11 mouse cellular contexts compared by ENCODE assay signal in the genomic region with DNA sequence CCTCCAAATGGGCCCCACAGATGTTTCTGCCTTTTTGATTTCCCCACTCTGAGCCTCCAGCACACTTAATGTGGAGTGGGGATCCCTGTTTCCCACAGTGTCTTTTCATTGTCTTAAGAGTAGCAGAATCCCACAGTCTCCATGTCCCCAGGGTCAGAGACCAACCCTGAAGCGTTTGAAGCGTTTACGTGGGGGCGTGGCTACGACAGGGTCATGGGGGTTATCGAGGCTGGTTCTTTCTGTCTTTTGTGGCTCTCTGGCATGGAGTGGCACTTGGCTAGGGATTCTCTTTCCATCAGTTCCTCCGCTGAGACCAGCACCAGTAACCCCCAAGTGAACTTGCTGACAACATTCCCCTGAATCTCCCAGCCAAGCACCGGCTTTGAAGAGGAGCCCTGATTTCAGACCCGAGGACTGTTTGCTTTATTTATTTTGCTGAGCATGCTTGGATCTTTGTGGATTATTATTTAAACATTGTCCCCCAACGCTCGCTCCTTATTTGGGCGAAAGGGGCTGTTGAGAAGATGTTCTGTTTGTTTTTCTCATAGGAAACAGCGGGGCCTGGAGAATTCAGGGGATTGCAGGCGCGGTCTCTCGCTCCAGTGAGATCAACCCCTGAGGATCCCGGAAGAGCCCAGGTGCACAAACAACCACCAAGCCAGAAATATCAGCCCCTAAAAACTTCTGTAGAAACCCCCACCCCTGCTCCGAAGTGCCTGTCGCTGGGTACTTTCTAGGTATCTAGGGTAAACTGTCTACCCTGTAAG. TPM values are rescaled to one million over a fixed set of nuclear protein-coding genes. Genes with fewer than 3 reads are reported as not detected.
DNase-seq lines count a peak whose midpoint lies in the region; ATAC-seq and TF ChIP-seq lines count a peak whose summit lies in the region.
"Had no signal": no experiment of that assay in that cellular context is flagged by ENCODE, and none has a peak within 500 bp of the region (broad histone marks: within the 10 kb centered on the region; RNA-seq: fewer than 3 reads in every experiment).

No protein-coding gene starts in this region.

- H3K4me1 ChIP-seq in heart, embryonic 13.5 days = peaks cover 36% of the 10 kb centered on the region
- no peaks in the 10 kb centered on the region for H3K4me1 ChIP-seq in heart, adult 2 months (ENCODE audit: control insufficient read depth, insufficient read depth, low read length)
- H3K4me1 ChIP-seq in lung, embryonic 15.5 days = peaks cover 26% of the 10 kb centered on the region
- peaks cover 3% of the 10 kb centered on the region; the same call in 1 of the 2 replicates for H3K4me1 ChIP-seq in lung, adult 2 months (ENCODE audit: control insufficient read depth, insufficient read depth, low read length)
- H3K4me1 ChIP-seq in intestine, embryonic 16.5 days (ENCODE audit: control insufficient read depth, insufficient read depth, low read length) = peaks cover 24% of the 10 kb centered on the region
- peaks cover 15% of the 10 kb centered on the region for H3K4me1 ChIP-seq in neural tube, embryonic 15.5 days

- intact Hi-C loops in heart, adult 2 months (cut with DNase I) = no loop called here

- peak overlapping the region; percentile 55 for H3K27ac ChIP-seq in heart, embryonic 13.5 days (replicated peaks)
- H3K27ac ChIP-seq in heart, adult 2 months = no peak overlapping the region
- H3K27ac ChIP-seq in lung, embryonic 15.5 days = peak overlapping the region; percentile 83
- peak overlapping the region; percentile 91 for H3K27ac ChIP-seq in intestine, embryonic 16.5 days (ENCODE audit: low read length)
- peak overlapping the region; percentile 56 for H3K27ac ChIP-seq in neural tube, embryonic 15.5 days (replicated peaks)
- H3K27ac ChIP-seq: macrophage had no signal

- peak overlapping the region; percentile 30; the same call in 1 of the 2 replicates for H3K9ac ChIP-seq in heart, embryonic 13.5 days
- no peak overlapping the region for H3K9ac ChIP-seq in heart, adult 2 months (ENCODE audit: low read depth, low read length)
- no peak overlapping the region for H3K9ac ChIP-seq in lung, embryonic 15.5 days
- peak overlapping the region; percentile 53 for H3K9ac ChIP-seq in intestine, embryonic 16.5 days (ENCODE audit: low read depth, low read length)
- H3K9ac ChIP-seq in neural tube, embryonic 15.5 days (replicated peaks) = no peak overlapping the region

- peak overlapping the region; percentile 51 for H3K4me2 ChIP-seq in heart, embryonic 13.5 days
- H3K4me2 ChIP-seq in lung, embryonic 15.5 days = peak overlapping the region; percentile 38; the same call in 1 of the 2 replicates
- peak overlapping the region; percentile 42 for H3K4me2 ChIP-seq in intestine, embryonic 16.5 days (ENCODE audit: low read depth, low read length)
- peak overlapping the region; percentile 17 for H3K4me2 ChIP-seq in neural tube, embryonic 15.5 days

- no peak for DNase-seq in heart, adult 2 months
- no peak for DNase-seq in lung, adult 2 months
- DNase-seq in left cerebral cortex, adult 11 months (ENCODE audit: low spot score) = no peak
- DNase-seq in retina, embryonic 14.5 days (ENCODE audit: low spot score) = no peak

- TF ChIP-seq CTCF in heart, adult 2 months (IDR thresholded peaks at IDR 0.05) = no peak
- no peak for TF ChIP-seq CTCF in lung, adult 2 months (IDR thresholded peaks at IDR 0.05; ENCODE audit: insufficient read depth, low read length)

- no peak for ATAC-seq in heart, embryonic 13.5 days (ENCODE audit: extremely low read depth, insufficient number of reproducible peaks, low FRiP score, low TSS enrichment)
- ATAC-seq in lung, embryonic 15.5 days (ENCODE audit: borderline replicate concordance, extremely low read depth, low FRiP score, low TSS enrichment) = peak; percentile 52; the same call in 1 of the 2 replicates
- peak; percentile 51 for ATAC-seq in intestine, embryonic 16.5 days
- no peak for ATAC-seq in neural tube, embryonic 15.5 days (ENCODE audit: low FRiP score)

- H3K79me2 ChIP-seq in heart, adult 2 months (replicated peaks; ENCODE audit: control insufficient read depth, insufficient read depth, low read length) = no peaks in the 10 kb centered on the region

- peaks cover 16% of the 10 kb centered on the region for H3K27me3 ChIP-seq in heart, embryonic 13.5 days (replicated peaks)
- peaks cover 1% of the 10 kb centered on the region; the same call in 1 of the 2 replicates for H3K27me3 ChIP-seq in heart, adult 2 months (ENCODE audit: control insufficient read depth, insufficient read depth, low read length)
- no peaks in the 10 kb centered on the region; the same call in 1 of the 2 replicates for H3K27me3 ChIP-seq in lung, embryonic 15.5 days
- no peaks in the 10 kb centered on the region for H3K27me3 ChIP-seq in intestine, embryonic 16.5 days (replicated peaks; ENCODE audit: control insufficient read depth, insufficient read depth, low read length)
- H3K27me3 ChIP-seq in neural tube, embryonic 15.5 days (replicated peaks) = 0 out of 2 replicates have a peak, but pooled peaks cover 6% of the 10 kb centered on the region

- TF ChIP-seq EP300 in heart, adult 2 months (IDR thresholded peaks at IDR 0.05; ENCODE audit: insufficient read depth, low read depth, low read length) = no peak

- WGBS in heart, embryonic 13.5 days = 33% methylated on average over 19 of the region's 19 CpGs
- WGBS in heart, adult 2 months = 43% methylated on average over 19 of the region's 19 CpGs
- 14% methylated on average over 19 of the region's 19 CpGs for WGBS in lung, embryonic 15.5 days
- WGBS in lung, adult 2 months = 17% methylated on average over 19 of the region's 19 CpGs
- 12% methylated on average over 19 of the region's 19 CpGs for WGBS in intestine, embryonic 16.5 days
- 29% methylated on average over 19 of the region's 19 CpGs for WGBS in neural tube, embryonic 15.5 days

- no peaks in the 10 kb centered on the region for H3K36me3 ChIP-seq in heart, embryonic 13.5 days
- no peaks in the 10 kb centered on the region for H3K36me3 ChIP-seq in heart, adult 2 months (ENCODE audit: control insufficient read depth, insufficient read depth, low read length)
- no peaks in the 10 kb centered on the region for H3K36me3 ChIP-seq in lung, embryonic 15.5 days
- no peaks in the 10 kb centered on the region for H3K36me3 ChIP-seq in intestine, embryonic 16.5 days (ENCODE audit: control insufficient read depth, insufficient read depth, low read length)
- H3K36me3 ChIP-seq in neural tube, embryonic 15.5 days = no peaks in the 10 kb centered on the region

- H3K4me3 ChIP-seq in heart, embryonic 13.5 days = no peak overlapping the region
- H3K4me3 ChIP-seq in heart, adult 2 months = no peak overlapping the region
- H3K4me3 ChIP-seq in lung, embryonic 15.5 days = no peak overlapping the region
- no peak overlapping the region for H3K4me3 ChIP-seq in lung, adult 2 months (replicated peaks; ENCODE audit: extremely low read depth, low read depth, low read length)
- no peak overlapping the region for H3K4me3 ChIP-seq in intestine, embryonic 16.5 days (ENCODE audit: low read length)
- H3K4me3 ChIP-seq in neural tube, embryonic 15.5 days (replicated peaks) = no peak overlapping the region

- no peak for TF ChIP-seq POLR2A in heart, adult 2 months (IDR thresholded peaks at IDR 0.05; ENCODE audit: insufficient read depth, low read depth, low read length)
- TF ChIP-seq POLR2A in lung, adult 2 months (IDR thresholded peaks at IDR 0.05; ENCODE audit: borderline replicate concordance, extremely low read depth, low read depth, low read length) = no peak

- no peaks in the 10 kb centered on the region for H3K9me3 ChIP-seq in heart, embryonic 13.5 days
- H3K9me3 ChIP-seq in lung, embryonic 15.5 days = no peaks in the 10 kb centered on the region
- no peaks in the 10 kb centered on the region for H3K9me3 ChIP-seq in intestine, embryonic 16.5 days (ENCODE audit: control insufficient read depth, low read length)
- H3K9me3 ChIP-seq in neural tube, embryonic 15.5 days (replicated peaks) = no peaks in the 10 kb centered on the region

RNA-seq across cellular contexts. Expression of a gene that starts 4.9 kb away (rescaled TPM):
- 0.13 TPM in 1 of 2 replicates, not detected in the other for polyA plus RNA-seq in heart, embryonic 13.5 days (2015; fragmentation: Nextera tagmentation; extraction: Ambion mirVana)
- not detected for total RNA-seq in heart, adult 2 months (2021)
- polyA plus RNA-seq in heart, adult 2 months (2012; rRNA removed) = 0.39 TPM in 1 of 2 replicates, not detected in the other
- polyA plus RNA-seq in lung, embryonic 15.5 days (2015; fragmentation: Nextera tagmentation; extraction: Ambion mirVana) = 8.5 and 9.1 TPM in 2 replicates
- 2.0 and 3.0 TPM in 2 replicates for polyA plus RNA-seq in lung, adult 2 months (2012; rRNA removed)
- 1.6 and 2.1 TPM in 2 replicates for polyA plus RNA-seq in intestine, embryonic 16.5 days (2015; fragmentation: Nextera tagmentation; extraction: Ambion mirVana)
- 0.38 and 0.74 TPM in 2 replicates for polyA plus RNA-seq in neural tube, embryonic 15.5 days (2015; fragmentation: Nextera tagmentation; extraction: Ambion mirVana)
- total RNA-seq: adrenal gland, adult 18-20 months; granulocyte monocyte progenitor cell, adult 5-6 weeks had no signal
- polyA plus RNA-seq: macrophage had no signal

RNA-seq across cellular contexts. Expression of a gene that starts 16.7 kb away (rescaled TPM):
- 15.6 and 17.0 TPM in 2 replicates for polyA plus RNA-seq in heart, embryonic 13.5 days (2015; fragmentation: Nextera tagmentation; extraction: Ambion mirVana)
- 1 to 10 TPM; 6.1 to 6.3 TPM for total RNA-seq in heart, adult 2 months (2021)
- 4.7 and 6.3 TPM in 2 replicates for polyA plus RNA-seq in heart, adult 2 months (2012; rRNA removed)
- 35.0 TPM in 2 replicates for polyA plus RNA-seq in lung, embryonic 15.5 days (2015; fragmentation: Nextera tagmentation; extraction: Ambion mirVana)
- polyA plus RNA-seq in lung, adult 2 months (2012; rRNA removed) = 6.7 and 7.0 TPM in 2 replicates
- 27.8 and 28.8 TPM in 2 replicates for polyA plus RNA-seq in intestine, embryonic 16.5 days (2015; fragmentation: Nextera tagmentation; extraction: Ambion mirVana)
- 28.5 and 28.8 TPM in 2 replicates for polyA plus RNA-seq in neural tube, embryonic 15.5 days (2015; fragmentation: Nextera tagmentation; extraction: Ambion mirVana)

RNA-seq across cellular contexts. Expression of a gene that starts 23.7 kb away (rescaled TPM):
- polyA plus RNA-seq in heart, embryonic 13.5 days (2015; fragmentation: Nextera tagmentation; extraction: Ambion mirVana) = 3.0 and 3.5 TPM in 2 replicates
- 10 to 100 TPM; 28.9 to 36.1 TPM for total RNA-seq in heart, adult 2 months (2021)
- 13.1 and 15.8 TPM in 2 replicates for polyA plus RNA-seq in heart, adult 2 months (2012; rRNA removed)
- polyA plus RNA-seq in lung, embryonic 15.5 days (2015; fragmentation: Nextera tagmentation; extraction: Ambion mirVana) = 6.8 and 10.6 TPM in 2 replicates
- polyA plus RNA-seq in lung, adult 2 months (2012; rRNA removed) = 17.1 and 23.2 TPM in 2 replicates
- 7.1 and 8.1 TPM in 2 replicates for polyA plus RNA-seq in intestine, embryonic 16.5 days (2015; fragmentation: Nextera tagmentation; extraction: Ambion mirVana)
- 21.6 and 24.9 TPM in 2 replicates for polyA plus RNA-seq in neural tube, embryonic 15.5 days (2015; fragmentation: Nextera tagmentation; extraction: Ambion mirVana)

Comparison
In these comparisons a context has a peak if more than half of its experiments do, and no peak if none do; other contexts are left out.
1. H3K9ac ChIP-seq: peak in heart, embryonic 13.5 days (single experiment) and intestine, embryonic 16.5 days (single experiment); none in heart, adult 2 months (single experiment), lung, embryonic 15.5 days (single experiment) and neural tube, embryonic 15.5 days (single experiment).
2. ATAC-seq: peak in lung, embryonic 15.5 days (single experiment) and intestine, embryonic 16.5 days (single experiment); none in heart, embryonic 13.5 days (single experiment) and neural tube, embryonic 15.5 days (single experiment).
3. Peak in every context shown above with its lines, with median percentiles within 50 percentile points of each other: H3K4me2 ChIP-seq.